Mouse (Mus musculus): ENCODE data around the gene Rab21.

- TF ChIP-seq POLR2A (IDR thresholded peaks at IDR 0.05; ENCODE audit: low read depth, low read length) (no peak), CTCF (IDR thresholded peaks at IDR 0.05; ENCODE audit: borderline replicate concordance, insufficient read depth, low read length) (no peak)
Measured at GRCm38 (mm10) chr10:115362623-115362964, 47.2 kb upstream of the Rab21 start.

Data from embryonic fibroblast, embryonic 13.5 days (primary cell).